Mouse (Mus musculus) telencephalon, adult 2 months (tissue): ENCODE measurements around the gene Mbnl1.
"Not testable (repeated sequence)": the region's sequence is repeated elsewhere in the genome, so short reads cannot be mapped to it uniquely, and the experiment has no call there.

ENCODE experiments used
- DNase-seq: peaks from one replicate; pipeline ENCODE4 v3.0.0-alpha.2; 2011; ENCODE audit warnings: low read depth, low spot score

Gene Mbnl1

DNA sequence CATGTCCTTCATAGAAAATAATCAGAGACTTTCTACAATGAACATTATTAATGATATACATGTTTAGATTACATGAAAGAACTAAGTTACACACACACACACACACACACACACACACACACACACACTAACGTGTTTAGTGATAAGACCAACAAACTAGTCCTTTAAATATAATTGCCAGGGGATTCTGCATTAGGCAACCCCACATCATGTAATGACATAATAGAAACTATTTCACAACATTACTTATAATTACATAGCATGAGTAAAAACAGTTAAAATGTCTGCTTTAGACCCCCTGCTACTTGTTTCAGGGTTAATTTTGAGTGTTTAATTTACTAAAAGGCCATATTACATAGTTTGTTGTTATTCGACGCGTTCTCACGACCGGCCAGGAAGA lies 16.9 kb downstream of the Mbnl1 start:
- DNase-seq: no peak

DNA sequence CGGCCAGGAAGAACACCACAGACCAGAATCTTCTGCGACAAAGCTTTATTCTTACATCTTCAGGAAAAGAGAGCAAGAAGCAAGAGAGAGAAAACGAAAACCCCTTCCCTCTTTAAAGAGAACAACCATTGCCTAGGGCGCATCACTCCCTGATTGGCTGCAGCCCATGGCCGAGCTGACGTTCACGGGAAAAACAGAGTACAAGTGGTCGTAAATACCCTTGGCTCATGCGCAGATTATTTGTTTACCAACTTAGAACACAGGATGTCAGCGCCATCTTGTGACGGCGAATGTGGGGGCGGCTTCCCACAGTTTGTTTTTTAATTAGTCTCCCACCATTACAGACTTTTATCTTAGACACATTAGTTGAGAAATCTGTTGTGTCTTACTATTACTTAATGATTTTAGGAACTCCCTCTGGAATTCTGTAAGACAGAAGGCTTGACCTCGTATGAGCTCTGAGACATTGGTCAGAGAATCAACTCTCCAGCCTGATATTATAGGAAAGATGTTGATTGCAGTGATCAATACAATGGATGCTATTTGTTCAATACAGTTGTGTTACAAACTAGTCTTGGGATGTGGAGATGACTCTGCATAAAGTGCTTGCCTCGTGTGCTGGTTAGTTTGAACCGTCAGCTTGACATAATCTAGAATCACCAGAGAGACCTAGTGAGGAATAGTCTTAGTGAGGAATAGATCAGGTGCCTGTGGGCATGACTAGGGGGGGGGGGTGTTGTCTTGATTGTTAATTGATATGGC lies 22.3 kb downstream of the Mbnl1 start:
- not testable (repeated sequence) for DNase-seq

DNA sequence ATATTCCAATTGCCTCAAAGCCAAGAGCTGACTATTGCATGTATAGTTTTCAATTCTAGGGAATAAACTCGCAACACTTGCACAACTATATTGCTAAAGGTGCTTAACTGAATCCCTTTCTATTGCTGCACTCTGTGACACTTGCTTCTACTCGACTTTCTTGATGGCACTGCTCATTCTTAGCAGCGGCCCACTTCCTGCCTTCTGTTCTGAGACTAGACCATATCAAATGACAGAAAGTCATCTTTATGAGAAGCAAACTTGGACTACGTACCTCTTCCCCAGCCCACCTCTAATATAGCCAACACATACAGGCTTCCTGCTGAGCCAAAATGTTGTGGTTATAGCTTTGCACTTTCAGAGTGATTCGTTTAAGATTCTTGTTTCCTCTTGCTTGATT lies 23.6 kb downstream of the Mbnl1 start:
- DNase-seq: no peak

DNA sequence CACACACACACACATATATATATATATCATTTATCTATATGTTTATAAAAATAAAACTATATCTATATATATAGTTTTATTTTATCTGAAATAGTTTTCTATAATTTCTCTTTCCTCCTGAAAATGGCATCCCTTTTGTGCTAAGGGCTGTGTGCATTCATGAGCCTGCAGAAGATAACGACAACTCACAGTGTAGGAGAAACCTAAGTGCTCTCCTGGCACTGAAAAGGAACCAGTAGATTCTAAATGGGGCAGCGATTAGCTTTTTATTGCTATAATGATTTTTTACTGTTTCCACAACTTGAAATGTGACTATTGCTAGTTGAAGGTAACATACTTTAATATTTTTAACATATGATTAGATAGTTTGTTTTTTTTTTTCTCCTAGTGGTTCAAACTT lies 25.5 kb downstream of the Mbnl1 start:
- DNase-seq: no peak

GRCm38 (mm10) chr3:60498646-60499045 lies 26.0 kb downstream of the Mbnl1 start:
- DNase-seq: no peak

GRCm38 (mm10) chr3:60499157-60499578 lies 26.5 kb downstream of the Mbnl1 start:
- no peak for DNase-seq

DNA sequence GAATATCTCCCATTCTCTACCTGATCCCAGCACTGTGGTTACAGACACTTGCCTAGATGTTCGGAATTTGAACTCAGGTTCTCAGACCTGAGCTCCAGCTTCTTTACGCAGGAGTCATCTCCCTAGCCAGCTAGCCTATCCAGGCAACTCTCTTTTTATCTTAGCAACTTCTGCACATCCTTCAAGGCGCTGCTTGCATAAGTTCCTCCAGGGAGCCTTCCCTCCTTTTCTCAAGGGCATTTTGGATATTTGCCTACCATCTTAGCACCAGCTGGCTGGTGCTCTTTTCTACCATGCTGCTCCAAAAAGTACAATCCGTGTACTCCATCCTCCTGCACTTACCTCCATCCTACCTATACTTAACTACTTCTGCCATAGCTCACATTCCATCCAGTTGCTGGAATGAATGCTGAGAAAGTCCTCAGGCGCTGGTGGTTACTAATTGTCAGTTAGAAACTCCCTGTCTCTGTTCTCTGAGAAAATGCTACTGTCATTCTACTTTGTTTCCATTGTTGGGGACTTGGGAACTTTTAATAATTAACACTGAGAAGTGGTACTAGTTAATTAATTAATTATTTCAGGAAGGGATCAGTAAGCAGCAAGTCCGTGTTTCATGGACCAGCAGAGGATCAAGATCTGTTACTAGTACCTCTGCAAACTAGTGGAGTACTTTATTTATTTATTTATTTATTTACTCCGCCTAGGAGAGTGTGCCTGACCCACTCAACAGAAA lies 27.3 kb downstream of the Mbnl1 start:
- no peak for DNase-seq

- no peak for DNase-seq
Measured at GRCm38 (mm10) chr3:60500571-60501527, 28.2 kb downstream of the Mbnl1 start.

- DNase-seq: no peak
Measured at GRCm38 (mm10) chr3:60501561-60502151, 29.0 kb downstream of the Mbnl1 start.

DNA sequence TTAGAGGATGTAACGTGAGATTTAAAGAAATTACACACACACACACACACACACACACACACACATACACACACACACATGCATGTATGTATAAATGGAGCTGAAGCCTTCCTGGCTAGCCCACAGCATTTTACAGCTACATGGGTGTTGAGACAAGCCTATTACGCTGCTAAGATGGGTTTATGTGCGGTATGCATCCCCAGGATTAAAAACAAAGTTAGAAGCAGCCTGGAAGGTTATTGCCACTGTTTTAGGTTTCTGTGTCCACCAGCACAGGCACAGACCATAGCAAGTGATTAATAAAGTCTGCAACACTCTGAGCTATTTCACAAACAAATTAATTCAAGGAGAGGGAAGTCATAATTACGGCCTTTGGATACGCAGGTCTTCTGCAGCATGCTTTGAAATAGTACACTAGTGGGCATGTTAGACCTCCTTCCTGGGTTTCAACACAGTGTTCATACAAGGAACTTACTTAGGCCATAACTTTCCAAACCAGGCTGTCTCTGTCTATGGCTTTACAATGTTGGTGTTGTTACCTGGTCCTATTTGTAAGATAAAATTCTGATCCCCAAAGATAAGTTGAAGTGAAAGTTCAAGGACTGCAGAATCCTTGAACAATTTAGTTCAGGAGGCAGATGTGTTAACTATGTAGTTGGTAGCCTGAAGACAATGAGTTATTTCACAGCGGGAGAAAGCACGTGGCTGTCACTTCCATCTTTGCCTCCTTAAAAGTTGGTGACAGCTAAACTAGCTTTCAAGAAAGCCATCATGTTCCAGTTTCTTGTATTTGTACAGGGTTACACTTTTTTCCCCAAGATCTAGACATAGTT lies 29.7 kb downstream of the Mbnl1 start:
- no peak for DNase-seq

DNA sequence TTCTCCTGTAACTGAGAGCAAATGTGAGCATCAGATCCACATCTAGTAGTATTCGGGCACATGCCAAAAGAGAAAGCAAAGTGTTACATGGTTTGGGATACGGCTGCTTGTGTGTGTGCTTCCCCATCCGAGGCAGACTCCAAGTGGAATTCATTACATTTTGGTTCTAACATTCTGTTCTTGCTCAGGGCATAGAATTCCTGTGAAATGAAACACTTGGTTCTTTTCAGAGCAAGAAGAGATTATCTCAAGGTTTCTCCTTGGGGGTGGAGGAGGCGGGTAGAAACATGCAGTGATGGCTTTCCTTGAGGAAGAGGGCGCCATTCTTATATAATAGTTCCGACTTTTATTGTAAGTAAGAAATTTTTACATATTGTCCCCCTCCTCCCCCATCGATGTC lies 30.6 kb downstream of the Mbnl1 start:
- DNase-seq: no peak

DNA sequence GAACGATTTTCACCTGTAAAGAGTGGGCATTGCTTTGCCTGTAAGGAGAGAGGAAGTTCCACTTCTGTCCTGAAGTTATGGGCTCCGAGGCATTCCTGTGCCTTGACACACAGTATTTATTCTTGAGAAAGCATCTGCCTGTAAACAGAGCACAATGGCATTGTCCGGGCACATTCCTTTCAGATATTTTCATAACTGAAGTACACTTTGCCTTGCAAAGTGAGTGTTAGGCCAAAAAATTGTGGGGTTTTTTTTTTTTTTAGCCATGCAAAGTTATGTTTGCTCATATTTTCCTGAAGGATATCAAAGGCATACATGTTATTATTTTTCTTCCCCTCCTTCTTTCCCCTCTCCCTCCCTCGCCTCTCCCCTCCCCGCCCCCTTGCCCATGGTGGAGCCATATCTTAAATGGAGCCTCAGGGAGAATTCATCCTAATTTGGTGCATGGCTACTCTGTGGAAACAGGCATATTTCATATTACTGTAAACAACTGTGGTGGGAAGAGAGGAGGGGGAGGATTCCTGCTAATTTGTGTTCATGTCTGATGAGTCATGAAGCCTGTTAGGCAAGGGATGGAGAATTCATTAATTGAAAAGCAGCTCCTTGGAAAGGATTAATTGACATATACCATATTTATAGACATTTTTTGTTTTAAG lies 32.3 kb downstream of the Mbnl1 start:
- no peak for DNase-seq

GRCm38 (mm10) chr3:60506821-60507220 lies 34.2 kb downstream of the Mbnl1 start:
- DNase-seq: no peak

- DNase-seq: no peak
Measured at GRCm38 (mm10) chr3:60507496-60507895, 34.9 kb downstream of the Mbnl1 start.

DNA sequence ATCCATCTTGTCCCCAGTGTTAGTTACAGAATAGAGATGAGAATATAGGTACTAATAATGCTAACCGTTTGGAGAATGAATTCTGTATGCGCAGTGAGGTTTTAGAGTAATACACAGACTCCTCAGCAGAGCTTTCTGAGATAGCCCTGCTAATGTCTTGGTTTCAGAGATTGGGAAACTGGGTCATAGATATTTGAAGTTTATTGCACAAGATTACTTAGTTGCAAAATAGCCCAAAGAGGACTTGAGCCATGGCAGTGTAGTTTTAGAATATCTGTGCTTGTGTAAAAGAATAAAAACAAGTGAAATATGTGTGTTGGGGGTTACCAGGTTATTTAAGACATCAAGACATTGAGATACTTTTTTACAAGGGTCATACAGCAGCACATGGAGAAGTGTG lies 35.3 kb downstream of the Mbnl1 start:
- DNase-seq: no peak

GRCm38 (mm10) chr3:60511197-60511596 lies 38.6 kb downstream of the Mbnl1 start:
- DNase-seq: no peak

- no peak for DNase-seq
Measured at GRCm38 (mm10) chr3:60513337-60513736, 40.7 kb downstream of the Mbnl1 start.

- no peak for DNase-seq
Measured at GRCm38 (mm10) chr3:60513746-60514145, 41.1 kb downstream of the Mbnl1 start.

DNA sequence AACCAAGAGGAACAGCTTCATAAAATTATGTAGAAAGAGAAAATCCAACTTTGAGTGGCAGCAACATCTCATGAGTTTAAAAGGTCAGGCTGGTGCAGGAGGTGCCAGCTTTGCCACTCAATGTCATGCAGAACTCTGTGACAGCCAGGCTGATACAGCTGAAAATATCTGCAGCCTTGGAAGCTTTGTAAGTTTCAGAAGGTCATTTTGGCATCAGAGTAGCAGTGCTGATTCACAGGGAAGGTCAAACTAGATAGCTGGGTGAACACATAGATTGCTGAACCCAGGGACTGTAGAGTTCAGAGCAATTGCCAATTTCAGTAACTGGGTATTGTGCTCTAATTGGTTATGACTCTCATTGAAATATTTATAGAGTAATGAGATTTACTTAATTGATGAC lies 42.8 kb downstream of the Mbnl1 start:
- no peak for DNase-seq

- no peak for DNase-seq
Measured at GRCm38 (mm10) chr3:60516054-60516674, 43.5 kb downstream of the Mbnl1 start.
